Mouse (Mus musculus): ENCODE results near the gene Mfsd1.

Gene Mfsd1

GRCm38 (mm10) chr3:67624629-67625028, 42.1 kb downstream of the Mfsd1 start:
- DNase-seq (ENCODE audit: low spot score in 2 of 2): no peak

DNA sequence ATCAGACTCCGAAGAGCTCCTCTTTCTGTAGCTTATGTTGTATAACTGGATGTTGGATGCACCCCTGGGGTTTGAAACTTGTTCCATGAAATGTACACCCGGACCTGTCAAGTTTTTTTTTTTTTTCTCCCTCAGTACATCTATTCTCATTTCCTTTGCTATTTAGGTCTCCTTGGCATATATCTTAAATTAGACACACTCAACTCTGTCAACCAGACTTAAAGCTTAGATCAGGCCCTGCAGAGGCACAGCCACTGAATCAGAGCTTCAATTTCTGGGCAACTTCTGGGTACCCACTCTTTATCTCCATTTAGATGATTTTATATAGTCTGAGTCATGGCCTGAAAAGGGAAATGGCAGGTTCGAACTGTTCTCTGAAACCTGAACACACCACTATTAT, 60.6 kb downstream of the Mfsd1 start:
- no peak for DNase-seq (ENCODE audit: low spot score in 2 of 2)

DNA sequence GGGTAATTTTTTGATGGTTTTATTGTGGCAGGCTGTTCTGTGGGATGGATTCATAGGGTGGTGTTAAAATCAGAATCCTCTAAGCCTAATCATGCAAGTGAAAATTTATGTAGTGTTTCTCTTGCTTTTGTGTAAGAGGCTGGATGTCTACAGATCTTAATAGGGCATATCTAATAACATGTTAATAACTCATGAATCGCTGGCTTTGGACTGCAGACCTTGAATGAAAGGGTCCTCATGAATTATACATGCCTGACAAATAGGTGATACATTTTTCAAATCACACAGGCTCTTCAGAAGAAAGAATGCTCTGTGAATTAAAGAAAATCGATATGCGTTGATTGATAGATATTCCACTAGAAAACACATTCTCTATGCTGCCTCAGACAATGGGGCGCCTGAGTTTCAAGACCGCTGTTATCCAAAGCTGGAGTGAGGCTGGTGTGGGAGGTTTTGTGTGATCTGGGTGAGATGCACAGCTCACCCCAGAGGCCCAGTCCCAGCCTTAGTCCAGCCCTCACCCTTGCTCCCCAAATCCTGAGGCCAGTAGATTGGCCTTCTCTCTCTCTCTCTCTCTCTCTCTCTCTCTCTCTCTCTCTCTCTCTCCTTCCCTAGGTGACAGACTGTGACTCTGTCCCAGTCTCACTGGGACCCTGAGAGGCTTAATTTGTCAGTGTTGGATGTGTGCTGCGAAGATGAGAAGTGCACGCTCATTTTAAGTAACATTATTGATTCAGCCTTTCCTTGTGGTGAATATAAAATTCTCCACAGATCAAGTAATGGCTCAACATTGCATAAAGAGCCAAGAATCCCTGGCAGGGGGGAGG, 63.3 kb downstream of the Mfsd1 start:
- no peak for DNase-seq (ENCODE audit: low spot score in 2 of 2)
